Mouse (Mus musculus): Measurements from ENCODE around the gene Clasp1.

Clasp1 gene

GRCm38 (mm10) chr1:118402966-118403365 is 14.1 kb downstream of the Clasp1 start:
- DNase-seq (ENCODE audit: low read depth, low spot score) = no peak

GRCm38 (mm10) chr1:118403440-118403839 is 14.6 kb downstream of the Clasp1 start:
- DNase-seq (ENCODE audit: low read depth, low spot score) = no peak

GRCm38 (mm10) chr1:118407586-118408250 is 18.9 kb downstream of the Clasp1 start:
- peak; percentile 57 for DNase-seq (ENCODE audit: low read depth, low spot score)

GRCm38 (mm10) chr1:118409249-118409648 is 20.4 kb downstream of the Clasp1 start:
- no peak for DNase-seq (ENCODE audit: low read depth, low spot score)

GRCm38 (mm10) chr1:118410824-118411223 is 22.0 kb downstream of the Clasp1 start:
- DNase-seq (ENCODE audit: low read depth, low spot score) = no peak

- no peak for DNase-seq (ENCODE audit: low read depth, low spot score)
Measured at GRCm38 (mm10) chr1:118413169-118413568, 24.3 kb downstream of the Clasp1 start.

GRCm38 (mm10) chr1:118417047-118417730 is 28.3 kb downstream of the Clasp1 start:
- DNase-seq (ENCODE audit: low read depth, low spot score) = peak; percentile 36

- DNase-seq (ENCODE audit: low read depth, low spot score) = no peak
Measured at GRCm38 (mm10) chr1:118419399-118419798, 30.5 kb downstream of the Clasp1 start.

GRCm38 (mm10) chr1:118421149-118421548 is 32.3 kb downstream of the Clasp1 start:
- no peak for DNase-seq (ENCODE audit: low read depth, low spot score)

- no peak for DNase-seq (ENCODE audit: low read depth, low spot score)
Measured at GRCm38 (mm10) chr1:118422812-118423211, 34.0 kb downstream of the Clasp1 start.

- DNase-seq (ENCODE audit: low read depth, low spot score) = no peak
Measured at GRCm38 (mm10) chr1:118425982-118426381, 37.1 kb downstream of the Clasp1 start.

GRCm38 (mm10) chr1:118428354-118429084 is 39.7 kb downstream of the Clasp1 start:
- no peak for DNase-seq (ENCODE audit: low read depth, low spot score)

- no peak for DNase-seq (ENCODE audit: low read depth, low spot score)
Measured at GRCm38 (mm10) chr1:118431548-118431947, 42.7 kb downstream of the Clasp1 start.

GRCm38 (mm10) chr1:118435001-118435473 is 46.2 kb downstream of the Clasp1 start:
- no peak for DNase-seq (ENCODE audit: low read depth, low spot score)

- no peak for DNase-seq (ENCODE audit: low read depth, low spot score)
Measured at GRCm38 (mm10) chr1:118437856-118438255, 49.0 kb downstream of the Clasp1 start.

GRCm38 (mm10) chr1:118438332-118438731 is 49.5 kb downstream of the Clasp1 start:
- no peak for DNase-seq (ENCODE audit: low read depth, low spot score)

- DNase-seq (ENCODE audit: low read depth, low spot score) = no peak
Measured at GRCm38 (mm10) chr1:118440547-118440946, 51.7 kb downstream of the Clasp1 start.

- no peak for DNase-seq (ENCODE audit: low read depth, low spot score)
Measured at GRCm38 (mm10) chr1:118444420-118444819, 55.6 kb downstream of the Clasp1 start.

- DNase-seq (ENCODE audit: low read depth, low spot score) = peak; percentile 75
Measured at GRCm38 (mm10) chr1:118444988-118445387, 56.1 kb downstream of the Clasp1 start.

- DNase-seq (ENCODE audit: low read depth, low spot score) = peak; percentile 63
Measured at GRCm38 (mm10) chr1:118445441-118445840, 56.6 kb downstream of the Clasp1 start.

GRCm38 (mm10) chr1:118446006-118446405 is 57.1 kb downstream of the Clasp1 start:
- DNase-seq (ENCODE audit: low read depth, low spot score) = no peak

- DNase-seq (ENCODE audit: low read depth, low spot score) = no peak
Measured at GRCm38 (mm10) chr1:118447131-118447530, 58.3 kb downstream of the Clasp1 start.

All from skeletal muscle tissue, adult 2 months (tissue).